Mouse (Mus musculus) midbrain, embryonic 13.5 days (tissue): ENCODE measurements around the gene Gm49601. TPM values are rescaled to one million over a fixed set of nuclear protein-coding genes. Genes with fewer than 3 reads are reported as not detected.
A peak's percentile ranks its signal among the peaks of the same experiment; 100 is the strongest.

Experiments
- ATAC-seq: fragments of 200-750 bp; cut with Nextera tagmentation; 2 replicates; pipeline ENCODE4 v1.8.0; 2017; ENCODE audit warnings: mild to moderate bottlenecking, moderate TSS enrichment, moderate library complexity
- H3K27ac ChIP-seq: fragments of 300-500 bp; sonication (generic); 2 replicates; pipeline ENCODE4 v1.5.1; 2015; ENCODE audit warnings: inconsistent platforms, mild to moderate bottlenecking, moderate library complexity
- H3K27me3 ChIP-seq: fragments of 300-500 bp; sonication (generic); 2 replicates; pipeline ENCODE4 v1.6.1; 2015; ENCODE audit warnings: mild to moderate bottlenecking, inconsistent platforms
- H3K36me3 ChIP-seq: fragments of 300-500 bp; sonication (generic); 2 replicates; pipeline ENCODE4 v1.6.1; 2015; ENCODE audit warnings: mild to moderate bottlenecking, inconsistent platforms
- H3K4me1 ChIP-seq: fragments of 300-500 bp; sonication (generic); replicated peaks from 2 replicates; pipeline ENCODE4 v1.6.1; 2015; ENCODE audit warnings: inconsistent platforms
- H3K4me2 ChIP-seq: fragments of 300-500 bp; sonication (generic); replicated peaks from 2 replicates; pipeline ENCODE4 v1.6.1; 2015; ENCODE audit warnings: moderate library complexity, mild to moderate bottlenecking, inconsistent platforms
- H3K4me3 ChIP-seq: fragments of 300-500 bp; sonication (generic); replicated peaks from 2 replicates; pipeline ENCODE4 v1.5.1; 2015; ENCODE audit warnings: mild to moderate bottlenecking, inconsistent platforms
- H3K9ac ChIP-seq: fragments of 300-500 bp; sonication (generic); replicated peaks from 2 replicates; pipeline ENCODE4 v1.6.1; 2015; ENCODE audit warnings: mild to moderate bottlenecking, inconsistent platforms
- H3K9me3 ChIP-seq: fragments of 300-500 bp; sonication (generic); 2 replicates; pipeline ENCODE4 v1.6.1; 2016; ENCODE audit warnings: mild to moderate bottlenecking, inconsistent platforms
- WGBS: fragments of 180-500 bp; shearing (Covaris S2); methylation state at CpG from one replicate; pipeline ENCODE4 v1.1.7; 2015; 5-methylcytosine and 5-hydroxymethylcytosine counted together
- polyA plus RNA-seq: library from polyadenylated mRNA; unstranded; fragments of >200 nt; fragmentation: Nextera tagmentation; extraction: Ambion mirVana; gene quantifications from 2 replicates; pipeline ENCODE4 v1.2.1, GENCODE M21; 2015

The Gm49601 gene
- polyA plus RNA-seq = 16.5 and 18.3 TPM in 2 replicates

DNA sequence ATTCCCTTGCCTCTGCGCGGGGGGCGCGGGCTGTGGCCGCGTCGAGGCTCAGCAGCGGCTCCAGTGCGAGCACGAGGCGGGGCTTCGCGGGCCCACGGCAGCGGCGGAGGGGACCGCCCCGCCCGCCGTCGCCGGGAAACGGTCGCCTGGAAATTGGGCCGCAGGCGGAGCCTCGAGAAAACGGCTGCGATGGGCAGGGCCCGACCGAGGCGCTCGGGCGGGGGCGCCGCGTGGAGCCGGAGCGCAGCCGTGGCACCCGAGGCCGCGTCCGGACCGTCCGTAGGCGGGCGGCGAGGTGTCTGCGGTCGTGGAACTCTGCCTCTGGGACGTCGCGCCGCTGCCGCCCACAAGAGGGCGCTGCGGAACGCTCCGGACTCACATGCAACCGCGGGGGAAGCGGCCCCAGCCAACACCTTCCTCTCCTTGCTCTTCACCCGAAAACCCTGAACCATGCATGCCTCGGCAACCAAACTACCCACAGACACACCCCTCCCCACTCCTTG, at the start of gene Gm49601:
Gm49601 (minus strand) TSS at position 52 of the 503 bp plus-strand sequence.
- Histone ChIP-seq H3K9ac (peak within 1 kb of the TSS; percentile 96), H3K27me3 (peaks cover 67% of the 10 kb centered on the region), H3K4me1 (peaks cover 47% of the 10 kb centered on the region), H3K4me2 (peak within 1 kb of the TSS; percentile 90), H3K4me3 (peak within 1 kb of the TSS; percentile 88), H3K36me3 (peaks cover 43% of the 10 kb centered on the region), H3K27ac (no peak within 1 kb of the TSS), H3K9me3 (no peaks in the 10 kb centered on the region)
- ATAC-seq = peak; percentile 34
- under 1% methylated on average over 59 of the region's 65 CpGs for WGBS

DNA sequence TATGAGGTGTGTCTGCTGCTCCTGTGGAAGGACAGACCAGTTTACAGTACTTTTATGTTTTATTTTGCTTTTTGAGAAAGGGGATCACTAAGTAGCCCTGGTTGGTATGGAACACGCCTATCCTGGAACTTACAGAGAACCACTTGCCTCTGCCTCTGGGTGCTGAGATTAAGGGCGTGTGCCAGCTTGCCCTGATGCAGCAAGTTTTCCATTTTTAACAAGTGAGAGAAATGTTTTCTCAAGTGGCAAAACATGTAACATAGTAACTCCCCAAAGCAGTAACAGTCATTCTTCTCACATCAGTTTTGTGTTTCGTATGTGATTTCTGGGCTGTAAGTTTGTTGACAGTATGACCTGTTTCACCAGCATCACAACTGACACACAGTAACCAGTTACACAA, 46.8 kb upstream of the Gm49601 start:
- no peak for ATAC-seq
- Histone ChIP-seq H3K9me3 (no peaks in the 10 kb centered on the region), H3K27me3 (no peaks in the 10 kb centered on the region), H3K36me3 (no peaks in the 10 kb centered on the region), H3K4me1 (no peaks in the 10 kb centered on the region), H3K4me2 (no peak overlapping the region), H3K27ac (no peak overlapping the region), H3K9ac (no peak overlapping the region), H3K4me3 (no peak overlapping the region)
- 88% methylated on average over 3 of the region's 3 CpGs for WGBS

DNA sequence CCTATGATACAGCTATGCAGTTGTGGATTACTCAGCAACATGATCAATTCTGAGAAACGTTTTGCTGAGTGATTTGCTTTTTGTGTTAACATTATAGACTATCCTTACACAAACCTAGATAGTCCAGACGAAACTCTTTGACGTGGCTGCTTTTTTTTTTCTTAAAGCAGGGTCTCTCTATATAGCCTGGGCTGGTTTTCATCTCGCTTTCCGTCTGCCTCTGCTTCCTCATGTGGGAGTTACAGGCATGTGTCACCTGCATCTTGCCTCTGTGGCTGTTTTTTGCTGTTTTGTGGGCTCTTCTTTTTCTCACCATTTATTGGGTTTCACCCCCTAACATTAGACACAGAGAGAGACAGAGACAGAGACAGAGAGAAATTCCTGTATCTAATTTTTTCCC, 45.8 kb upstream of the Gm49601 start:
- Histone ChIP-seq H3K9ac (no peak overlapping the region), H3K9me3 (no peaks in the 10 kb centered on the region), H3K36me3 (no peaks in the 10 kb centered on the region), H3K4me2 (no peak overlapping the region), H3K4me3 (no peak overlapping the region), H3K4me1 (no peaks in the 10 kb centered on the region), H3K27me3 (no peaks in the 10 kb centered on the region), H3K27ac (no peak overlapping the region)
- whole genome bisulfite sequencing = 71% methylated on average over 5 of the region's 5 CpGs
- no peak for ATAC-seq

DNA sequence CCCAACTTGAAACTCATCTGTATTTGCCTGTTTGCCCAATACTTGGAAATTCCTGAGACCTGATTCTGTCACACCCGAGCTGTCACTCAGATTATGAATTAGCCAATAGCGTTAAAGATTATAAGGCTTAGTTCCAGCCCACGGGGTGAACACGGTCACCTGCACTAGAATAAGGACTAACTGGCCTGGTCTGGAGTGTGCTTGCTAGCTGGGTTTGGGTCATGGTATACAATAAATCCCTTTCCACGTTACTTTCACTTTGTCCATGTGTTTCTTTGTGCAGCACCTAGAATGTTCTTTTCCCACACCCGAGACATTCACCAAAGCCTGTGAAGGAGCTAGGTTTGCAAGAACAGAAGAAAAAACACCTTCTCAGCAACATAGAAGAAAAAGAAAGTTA, 43.7 kb upstream of the Gm49601 start:
- no peak overlapping the region for H3K9ac ChIP-seq
- H3K36me3 ChIP-seq = no peaks in the 10 kb centered on the region
- no peaks in the 10 kb centered on the region for H3K27me3 ChIP-seq
- 74% methylated on average over 6 of the region's 6 CpGs for WGBS
- H3K27ac ChIP-seq = no peak overlapping the region
- no peak for ATAC-seq
- H3K4me3 ChIP-seq = no peak overlapping the region
- no peaks in the 10 kb centered on the region for H3K9me3 ChIP-seq
- H3K4me1 ChIP-seq = no peaks in the 10 kb centered on the region
- H3K4me2 ChIP-seq = no peak overlapping the region

DNA sequence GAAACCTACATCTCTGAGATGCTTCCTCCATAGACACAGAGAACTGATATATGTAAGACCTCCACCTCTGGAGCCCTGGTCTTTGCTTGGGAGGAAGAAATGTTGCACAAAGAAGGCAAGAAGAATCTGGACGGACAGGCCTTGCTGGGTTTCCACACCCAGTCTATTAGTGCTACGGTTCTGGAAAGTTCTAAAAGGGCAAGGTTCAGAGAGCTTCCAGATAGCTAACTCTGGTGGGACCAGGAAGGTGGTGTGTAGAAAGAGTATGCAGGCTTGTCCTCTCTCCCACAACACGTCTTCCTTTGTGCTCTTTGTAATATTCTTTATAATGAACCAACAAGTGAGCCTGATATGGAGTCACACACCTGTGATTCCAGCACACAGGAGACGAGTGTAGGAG, 32.4 kb upstream of the Gm49601 start:
- no peak for ATAC-seq

DNA sequence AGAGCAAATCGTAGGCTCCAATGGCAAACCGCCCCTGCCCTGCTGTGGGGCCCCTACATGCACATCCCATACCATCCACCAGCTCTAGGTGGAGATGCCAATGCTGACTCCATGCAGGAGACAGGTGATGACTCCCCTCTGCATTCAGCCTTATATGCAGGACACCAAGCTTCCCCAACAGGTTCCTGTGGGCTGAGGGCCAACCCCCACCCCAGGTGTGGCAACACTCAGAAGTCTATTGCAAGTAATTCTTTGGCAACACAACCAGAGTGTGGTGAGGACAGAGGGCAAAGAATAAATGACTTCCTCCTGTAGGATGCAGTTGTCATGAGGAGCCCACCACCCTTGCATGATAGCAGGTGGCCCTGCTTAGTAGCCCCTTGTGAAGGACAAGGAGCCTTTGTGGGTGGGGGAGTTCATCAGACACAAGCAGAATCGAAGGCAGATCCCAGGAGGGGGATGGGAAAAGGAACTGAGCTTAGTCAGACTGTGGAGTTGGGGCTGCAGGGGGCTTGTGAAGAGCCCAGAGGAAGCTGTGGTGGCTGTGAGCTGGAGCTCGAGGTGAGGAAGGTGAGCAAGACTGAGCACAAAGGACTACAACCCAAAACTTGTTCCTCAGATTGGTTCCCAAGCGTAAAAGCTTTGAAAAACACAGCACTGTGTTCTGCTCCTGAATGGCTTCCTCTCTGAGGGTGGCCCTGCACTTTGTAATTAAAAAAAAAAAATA, 29.3 kb upstream of the Gm49601 start:
- H3K4me1 ChIP-seq = no peaks in the 10 kb centered on the region
- 73% methylated on average over 5 of the region's 5 CpGs for WGBS
- H3K36me3 ChIP-seq = no peaks in the 10 kb centered on the region

More for the DNA sequence above, 32.4 kb upstream of the Gm49601 start:
- Histone ChIP-seq H3K9ac (no peak overlapping the region), H3K4me3 (no peak overlapping the region), H3K36me3 (no peaks in the 10 kb centered on the region), H3K27me3 (no peaks in the 10 kb centered on the region), H3K27ac (no peak overlapping the region), H3K4me2 (no peak overlapping the region), H3K9me3 (no peaks in the 10 kb centered on the region), H3K4me1 (no peaks in the 10 kb centered on the region)
- WGBS = 81% methylated on average over 4 of the region's 4 CpGs

DNA sequence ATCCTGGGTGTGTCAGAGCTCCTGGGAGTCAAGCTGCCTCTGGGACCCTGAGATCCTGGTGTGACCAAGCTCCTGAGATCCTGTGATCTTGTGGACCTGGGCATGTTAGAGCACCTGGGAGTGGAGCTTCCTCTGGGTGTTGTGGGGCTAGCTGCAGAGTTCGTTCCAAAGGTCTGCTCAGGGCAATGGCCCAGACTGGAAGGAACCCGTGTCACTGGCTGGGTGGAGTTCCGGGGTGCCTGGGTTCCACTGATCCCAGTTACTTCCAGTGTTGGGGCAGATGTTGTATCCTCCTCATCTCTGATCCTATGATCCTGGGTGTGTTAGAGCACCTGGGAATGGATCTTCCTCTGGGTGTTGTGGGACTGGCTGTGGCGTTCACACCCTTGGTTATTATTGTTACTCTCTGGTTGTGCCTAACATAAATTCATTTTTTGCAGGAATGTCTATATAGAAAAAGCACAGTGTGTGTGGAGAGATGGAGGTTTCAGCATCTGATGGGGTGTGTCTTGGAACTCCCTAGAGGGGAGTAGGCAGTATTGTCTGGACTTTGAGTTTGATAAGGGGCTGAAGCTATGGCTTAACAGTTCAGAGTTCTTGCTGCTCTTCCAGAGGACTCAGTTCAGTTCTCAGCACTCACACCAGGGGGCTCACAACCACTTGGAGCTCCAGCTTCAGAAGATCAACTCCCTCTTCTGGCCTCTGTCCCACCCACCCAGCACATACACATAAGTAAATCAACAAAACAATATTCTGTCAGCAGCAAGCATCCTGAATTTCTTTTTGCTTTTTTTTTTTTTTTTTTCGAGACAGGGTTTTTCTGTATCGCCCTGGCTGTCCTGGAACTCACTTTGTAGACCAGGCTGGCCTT, 27.3 kb upstream of the Gm49601 start:
- no peak for ATAC-seq
- no peak overlapping the region for H3K4me3 ChIP-seq
- H3K27me3 ChIP-seq = no peaks in the 10 kb centered on the region
- H3K9ac ChIP-seq = no peak overlapping the region
- no peaks in the 10 kb centered on the region for H3K9me3 ChIP-seq
- no peaks in the 10 kb centered on the region for H3K4me1 ChIP-seq
- no peak overlapping the region for H3K4me2 ChIP-seq
- no peaks in the 10 kb centered on the region for H3K36me3 ChIP-seq
- H3K27ac ChIP-seq = no peak overlapping the region
- WGBS = 85% methylated on average over 6 of the region's 6 CpGs

More for the DNA sequence above, 29.3 kb upstream of the Gm49601 start:
- Histone ChIP-seq H3K27me3 (no peaks in the 10 kb centered on the region), H3K27ac (no peak overlapping the region), H3K4me3 (no peak overlapping the region), H3K9ac (no peak overlapping the region), H3K9me3 (no peaks in the 10 kb centered on the region), H3K4me2 (no peak overlapping the region)
- ATAC-seq = no peak

DNA sequence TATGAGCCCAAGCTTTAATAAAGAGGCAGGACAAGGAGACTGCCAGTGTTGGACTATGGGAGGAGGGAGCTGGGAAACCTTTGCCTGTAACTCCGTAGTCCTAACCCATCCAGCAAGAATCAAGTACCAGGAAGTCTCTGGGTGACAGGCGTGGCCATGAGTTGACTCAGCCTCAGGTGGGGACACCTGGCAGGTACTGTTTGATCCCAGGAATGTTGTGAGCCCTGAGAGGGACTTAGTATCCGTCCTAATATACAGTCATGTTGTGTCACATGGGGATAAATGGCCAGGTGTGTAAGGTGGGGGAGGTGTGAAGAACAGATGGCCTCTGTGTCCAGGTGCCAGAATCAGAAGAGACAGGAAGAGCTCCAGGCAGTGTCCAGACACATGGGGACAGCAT, 22.9 kb upstream of the Gm49601 start:
- Histone ChIP-seq H3K36me3 (no peaks in the 10 kb centered on the region), H3K27me3 (no peaks in the 10 kb centered on the region), H3K9me3 (no peaks in the 10 kb centered on the region), H3K4me2 (no peak overlapping the region), H3K4me1 (no peaks in the 10 kb centered on the region), H3K27ac (no peak overlapping the region), H3K4me3 (no peak overlapping the region), H3K9ac (no peak overlapping the region)
- WGBS = 72% methylated on average over 3 of the region's 3 CpGs
- no peak for ATAC-seq

DNA sequence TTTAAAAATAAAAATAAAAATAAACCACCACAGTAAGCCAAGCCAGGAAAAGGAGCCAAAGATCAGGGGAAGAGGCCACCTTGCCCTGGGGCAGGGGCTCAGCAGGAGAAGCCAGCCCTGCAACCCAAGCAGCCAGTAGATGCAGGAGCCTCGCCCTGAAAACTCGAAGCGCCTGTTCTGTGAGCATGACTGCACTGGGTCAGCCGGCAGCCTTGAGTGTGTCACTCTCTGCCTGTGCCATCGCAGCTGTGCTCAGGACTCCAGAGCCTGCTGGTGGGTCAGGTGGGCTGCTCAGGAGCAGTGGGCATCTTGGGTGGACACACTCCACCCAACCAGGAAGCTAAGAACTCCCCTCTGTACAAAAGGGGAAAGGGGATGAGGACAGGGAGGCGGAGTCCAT, 19.1 kb upstream of the Gm49601 start:
- 83% methylated on average over 6 of the region's 6 CpGs for WGBS

DNA sequence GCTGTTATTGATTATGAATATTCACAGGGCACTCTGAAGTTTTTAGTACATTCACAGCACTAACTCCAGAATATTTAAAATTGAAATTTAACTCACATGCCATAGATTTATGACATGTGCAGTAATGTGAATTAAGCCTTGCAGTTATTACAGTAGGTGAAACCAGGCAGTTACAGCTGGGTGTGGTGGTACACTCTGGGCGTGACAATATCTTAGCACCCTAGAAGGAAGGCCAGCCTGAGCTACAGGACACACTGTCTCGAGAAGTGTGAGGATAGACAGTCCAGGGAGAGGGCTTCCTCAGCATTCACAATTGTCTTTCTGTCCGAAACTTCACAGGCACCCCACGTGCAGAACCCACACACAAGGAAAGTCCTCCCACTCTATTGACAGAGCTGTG, 18.3 kb upstream of the Gm49601 start:
- no peaks in the 10 kb centered on the region for H3K36me3 ChIP-seq
- H3K4me3 ChIP-seq = no peak overlapping the region
- no peaks in the 10 kb centered on the region for H3K4me1 ChIP-seq
- no peaks in the 10 kb centered on the region for H3K27me3 ChIP-seq
- 72% methylated on average over 4 of the region's 4 CpGs for WGBS
- H3K4me2 ChIP-seq = no peak overlapping the region
- no peak for ATAC-seq
- no peak overlapping the region for H3K27ac ChIP-seq
- no peaks in the 10 kb centered on the region for H3K9me3 ChIP-seq
- no peak overlapping the region for H3K9ac ChIP-seq

More for the DNA sequence above, 19.1 kb upstream of the Gm49601 start:
- H3K9ac ChIP-seq = no peak overlapping the region
- H3K27me3 ChIP-seq = no peaks in the 10 kb centered on the region
- no peaks in the 10 kb centered on the region for H3K36me3 ChIP-seq
- no peaks in the 10 kb centered on the region for H3K9me3 ChIP-seq
- H3K4me1 ChIP-seq = no peaks in the 10 kb centered on the region
- H3K4me2 ChIP-seq = no peak overlapping the region
- H3K27ac ChIP-seq = no peak overlapping the region
- H3K4me3 ChIP-seq = no peak overlapping the region
- ATAC-seq = no peak

DNA sequence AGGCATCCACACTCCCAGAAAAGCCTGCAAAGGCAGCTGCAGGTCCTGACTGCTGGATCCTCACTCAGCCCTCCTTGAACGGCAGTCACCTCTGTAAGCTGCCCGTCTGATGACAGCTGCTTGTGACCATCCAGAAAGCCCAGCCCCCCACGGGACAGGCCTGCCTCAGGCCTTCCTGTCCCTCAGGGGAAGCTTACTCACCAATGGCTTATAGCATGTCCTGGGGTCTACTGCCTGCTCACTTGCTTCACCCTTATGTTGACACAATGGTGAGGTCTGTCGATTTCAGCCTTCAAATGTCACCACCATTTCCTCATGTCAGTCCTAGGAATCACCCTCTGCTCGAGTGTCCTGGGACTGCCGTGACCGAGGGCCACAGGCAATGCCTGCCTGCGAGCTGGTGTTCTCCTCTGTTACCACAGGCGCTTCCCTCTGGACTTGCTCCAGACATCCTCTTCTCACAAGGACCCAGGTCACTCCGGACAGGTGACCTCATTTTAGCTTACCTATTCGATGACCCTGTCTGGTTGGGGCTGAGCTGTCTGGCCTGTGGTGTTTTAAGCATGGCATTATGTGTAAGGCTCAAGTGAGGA, 17.3 kb upstream of the Gm49601 start:
- Histone ChIP-seq H3K27ac (no peak overlapping the region), H3K9me3 (no peaks in the 10 kb centered on the region), H3K4me1 (no peaks in the 10 kb centered on the region), H3K27me3 (no peaks in the 10 kb centered on the region), H3K9ac (no peak overlapping the region), H3K36me3 (no peaks in the 10 kb centered on the region), H3K4me3 (no peak overlapping the region), H3K4me2 (no peak overlapping the region)
- ATAC-seq = no peak
- 82% methylated on average over 11 of the region's 11 CpGs for WGBS

DNA sequence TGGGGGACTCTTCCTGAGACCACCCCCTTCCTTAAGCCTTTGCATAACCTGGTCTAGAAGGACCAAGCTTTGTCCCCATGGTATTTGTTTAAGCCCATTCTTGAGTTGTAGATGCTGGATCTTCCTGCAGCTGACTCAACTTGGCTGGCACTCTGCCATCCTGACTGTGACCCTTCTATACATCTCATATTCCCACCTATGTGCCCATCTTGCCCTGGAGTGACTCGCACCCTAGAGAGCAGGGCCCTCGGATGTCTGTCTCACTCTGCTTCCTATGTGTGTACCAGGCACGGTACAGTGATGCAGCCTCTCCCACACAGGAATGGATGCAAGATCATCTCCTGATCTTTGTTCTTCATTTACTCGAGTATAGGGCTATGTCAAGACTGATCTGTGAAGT, 16.7 kb upstream of the Gm49601 start:
- H3K4me1 ChIP-seq = no peaks in the 10 kb centered on the region
- no peak overlapping the region for H3K4me2 ChIP-seq
- ATAC-seq = no peak
- H3K9me3 ChIP-seq = no peaks in the 10 kb centered on the region
- 84% methylated on average over 4 of the region's 4 CpGs for WGBS
- no peak overlapping the region for H3K9ac ChIP-seq
- no peak overlapping the region for H3K4me3 ChIP-seq
- H3K27ac ChIP-seq = no peak overlapping the region
- H3K36me3 ChIP-seq = no peaks in the 10 kb centered on the region
- H3K27me3 ChIP-seq = no peaks in the 10 kb centered on the region
